Mouse (Mus musculus): ENCODE results near the gene Vars. TPM values are rescaled to one million over a fixed set of nuclear protein-coding genes. Genes with fewer than 3 reads are reported as not detected.

The Vars gene
- total RNA-seq, 2 experiments from 2014 or later: 50.8 to 58.3 TPM

DNA sequence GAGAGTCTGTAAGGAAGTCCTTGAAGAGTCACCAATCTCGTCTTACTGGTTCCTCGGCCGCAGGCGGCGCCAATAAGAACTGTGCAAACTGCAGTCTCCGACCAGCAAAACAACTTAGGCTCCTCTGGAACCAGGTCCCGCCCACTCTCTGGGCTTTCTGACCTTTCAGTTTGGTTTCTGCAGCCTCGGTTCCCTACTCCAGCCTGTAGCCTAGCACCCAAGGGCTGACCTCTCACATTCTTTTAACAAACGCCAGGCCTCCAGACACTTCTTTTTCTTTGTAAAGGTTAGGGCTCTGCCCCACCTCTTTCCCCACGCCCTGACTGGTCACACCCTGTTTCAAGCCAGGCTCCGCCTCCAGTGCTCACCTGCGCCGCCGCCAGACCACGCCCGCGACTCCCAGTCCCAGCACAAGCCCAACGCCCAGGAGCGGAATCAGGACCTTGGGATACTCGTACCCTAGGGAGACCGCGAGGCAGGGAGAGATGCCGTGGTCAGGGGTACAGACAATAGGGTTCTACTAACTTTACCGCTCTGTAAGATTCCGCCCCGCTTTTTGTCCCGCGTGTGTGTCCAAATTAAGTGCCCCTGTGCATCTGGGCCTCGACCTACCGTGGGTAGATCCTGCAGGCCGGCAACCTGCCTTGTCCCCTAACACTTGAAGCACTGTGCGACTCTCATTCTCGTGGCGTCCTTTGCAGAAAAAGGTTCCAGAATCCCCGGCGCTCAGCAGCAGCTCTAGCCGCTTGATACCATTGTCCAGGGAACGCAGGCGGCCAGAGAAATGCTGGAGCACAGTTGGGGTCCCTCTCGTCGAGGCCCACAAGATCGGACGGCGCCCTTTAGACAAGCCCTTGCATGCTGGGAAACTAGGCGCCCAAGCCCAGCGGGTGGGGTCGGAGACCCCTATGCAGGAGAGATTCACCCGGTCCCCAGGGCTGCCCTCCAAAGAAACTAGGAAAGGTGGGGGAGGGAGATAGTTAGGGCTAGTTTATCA is 64.5 kb downstream of the Vars start, which contains the start of gene Ly6g6c:
Gene Ly6g6c (plus strand): TSS at position 438 of the 997 bp plus-strand sequence.
- peak in 1 of 2 experiments; percentile 41 for DNase-seq (ENCODE audit: low spot score in 2 of 2)

Other genes with a start within 250 kb of the Vars start
- under 1 TPM; 0.16 to 0.34 TPM for gene Cyp21a1, start 196.4 kb upstream of the Vars start, total RNA-seq (2021)
- 10 to 100 TPM; 12.7 to 15.1 TPM for gene Stk19, start 164.0 kb upstream of the Vars start, total RNA-seq (2021)
- gene Dxo, start 164.0 kb upstream of the Vars start, total RNA-seq (2021): 10 to 100 TPM; 20.4 to 22.6 TPM
- 10 to 100 TPM; 28.8 to 29.2 TPM for gene Skiv2l, start 150.8 kb upstream of the Vars start, total RNA-seq (2021)
- 10 to 100 TPM; 25.8 to 28.0 TPM for gene Nelfe, start 150.6 kb upstream of the Vars start, total RNA-seq (2021)
- gene Cfb, start 138.5 kb upstream of the Vars start, total RNA-seq (2021): 1 to 10 TPM; 4.4 to 6.8 TPM
- 10 to 100 TPM; 10.7 to 11.4 TPM for gene Zbtb12, start 121.5 kb upstream of the Vars start, total RNA-seq (2021)
- not detected for gene Gm20547, start 118.9 kb upstream of the Vars start, total RNA-seq (2021)
- gene C2, start 102.7 kb upstream of the Vars start, total RNA-seq (2021): 1 to 10 TPM; 5.3 to 8.7 TPM
- 10 to 100 TPM; 80.0 to 84.2 TPM for gene Ehmt2, start 102.5 kb upstream of the Vars start, total RNA-seq (2021)
- not detected for gene Slc44a4, start 86.5 kb upstream of the Vars start, total RNA-seq (2021)
- gene Neu1, start 69.7 kb upstream of the Vars start, total RNA-seq (2021): 10 to 100 TPM; 10.8 to 10.9 TPM
- 1 to 10 TPM; 3.7 to 4.0 TPM for gene Hspa1b, start 41.7 kb upstream of the Vars start, total RNA-seq (2021)
- gene Gm20481, start 31.1 kb upstream of the Vars start, total RNA-seq (2021): not detected
- gene Hspa1a, start 28.8 kb upstream of the Vars start, total RNA-seq (2021): 1 to 10 TPM; 3.2 to 4.4 TPM
- 1 to 10 TPM; 5.8 to 6.1 TPM for gene Hspa1l, start 28.3 kb upstream of the Vars start, total RNA-seq (2021)
- gene Lsm2, start 19.1 kb upstream of the Vars start, total RNA-seq (2021): 10 to 100 TPM; 31.8 to 32.4 TPM
- 1 to 10 TPM in 1 of 2 experiments, under 1 TPM in 1; 0.96 to 1.2 TPM for gene Vwa7, start 15.6 kb downstream of the Vars start, total RNA-seq (2021)
- 1 to 10 TPM; 5.4 to 6.3 TPM for gene Sapcd1, start 27.0 kb downstream of the Vars start, total RNA-seq (2021)
- gene Msh5, start 45.8 kb downstream of the Vars start, total RNA-seq (2021): 1 to 10 TPM; 4.5 to 5.4 TPM
- gene Clic1, start 49.0 kb downstream of the Vars start, total RNA-seq (2021): 10 to 100 TPM; 87.2 to 89.7 TPM
- 100 to 1,000 TPM; 108 to 109 TPM for gene Ddah2, start 58.0 kb downstream of the Vars start, total RNA-seq (2021)
- gene Ly6g6c, start 64.4 kb downstream of the Vars start, total RNA-seq (2021): under 1 TPM in 1 of 2 experiments, not detected in 1; 0.39 TPM
- under 1 TPM; 0.29 to 0.42 TPM for gene Mpig6b, start 65.2 kb downstream of the Vars start, total RNA-seq (2021)
- not detected for gene Ly6g6e, start 75.9 kb downstream of the Vars start, total RNA-seq (2021)
- gene Ly6g6d, start 77.1 kb downstream of the Vars start, total RNA-seq (2021): 1 to 10 TPM in 1 of 2 experiments, under 1 TPM in 1; 0.91 to 1.2 TPM
- gene Ly6g6f, start 84.6 kb downstream of the Vars start, total RNA-seq (2021): under 1 TPM in 1 of 2 experiments, not detected in 1; 0.31 TPM
- 10 to 100 TPM; 67.2 to 69.3 TPM for gene Abhd16a, start 88.3 kb downstream of the Vars start, total RNA-seq (2021)
- gene Ly6g5c, start 107.3 kb downstream of the Vars start, total RNA-seq (2021): not detected
- gene Ly6g5b, start 114.4 kb downstream of the Vars start, total RNA-seq (2021): 1 to 10 TPM in 1 of 2 experiments, under 1 TPM in 1; 0.44 to 1.2 TPM
- 1 to 10 TPM; 5.6 to 7.4 TPM for gene Gpank1, start 120.5 kb downstream of the Vars start, total RNA-seq (2021)
- gene Csnk2b, start 121.1 kb downstream of the Vars start, total RNA-seq (2021): 100 to 1,000 TPM; 174 to 185 TPM
- gene D17H6S53E, start 125.4 kb downstream of the Vars start, total RNA-seq (2021): 10 to 100 TPM; 20.0 to 21.0 TPM
- 1 to 10 TPM in 1 of 2 experiments, not detected in 1; 1.2 TPM for gene Apom, start 131.1 kb downstream of the Vars start, total RNA-seq (2021)
- 100 to 1,000 TPM; 265 to 276 TPM for gene Bag6, start 134.2 kb downstream of the Vars start, total RNA-seq (2021)
- 100 to 1,000 TPM; 183 to 193 TPM for gene Prrc2a, start 163.9 kb downstream of the Vars start, total RNA-seq (2021)
- 1 to 10 TPM; 6.0 to 6.3 TPM for gene Aif1, start 175.1 kb downstream of the Vars start, total RNA-seq (2021)
- 10 to 100 TPM in 1 of 2 experiments, 1 to 10 TPM in 1; 7.7 to 11.1 TPM for gene Lst1, start 187.5 kb downstream of the Vars start, total RNA-seq (2021)
- gene Ltb, start 193.5 kb downstream of the Vars start, total RNA-seq (2021): under 1 TPM; 0.74 to 0.78 TPM
- 1 to 10 TPM; 1.1 to 1.7 TPM for gene Tnf, start 201.0 kb downstream of the Vars start, total RNA-seq (2021)
- under 1 TPM; 0.31 to 0.32 TPM for gene Lta, start 204.4 kb downstream of the Vars start, total RNA-seq (2021)
- gene Gm16181, start 219.8 kb downstream of the Vars start, total RNA-seq (2021): under 1 TPM in 1 of 2 experiments, not detected in 1; 0.52 TPM
- 1 to 10 TPM; 2.7 to 3.2 TPM for gene Atp6v1g2, start 232.7 kb downstream of the Vars start, total RNA-seq (2021)
- 10 to 100 TPM; 13.9 to 15.8 TPM for gene Nfkbil1, start 234.8 kb downstream of the Vars start, total RNA-seq (2021)
- 100 to 1,000 TPM; 219 to 233 TPM for gene Ddx39b, start 240.8 kb downstream of the Vars start, total RNA-seq (2021)